Mouse (Mus musculus) kidney, adult 2 months (tissue): ENCODE data around the gene Cntrl.

Experiments used
- CTCF ChIP-seq: fragments of 200-500 bp; conservative IDR thresholded peaks from 2 replicates; pipeline ENCODE4 v1.5.1; 2011; ENCODE audit warnings: low read depth, mild to moderate bottlenecking, control low read depth, low read length, moderate library complexity, mixed read lengths; ENCODE audit not compliant: insufficient read depth, insufficient read length
- POLR2A ChIP-seq: fragments of 200-500 bp; IDR thresholded peaks from one replicate; pipeline ENCODE4 v1.6.1; 2011; ENCODE audit warnings: low read depth, low read length, control low read depth

- TF ChIP-seq CTCF: no peak
- no peak for TF ChIP-seq POLR2A
These were observed 7.8 kb upstream of the Cntrl start, which contains the start of gene AI182371 for GRCm38 (mm10) chr2:35101443-35101842.
